8 mouse cellular contexts compared by ENCODE assay signal in genomic region chr3:89315930-89316831, GRCm38 (mm10). TPM values are rescaled to one million over a fixed set of nuclear protein-coding genes. Genes with fewer than 3 reads are reported as not detected.
DNase-seq lines count a peak whose midpoint lies in the region; ATAC-seq lines count a peak whose summit lies in the region.

No protein-coding gene starts in this region.

- no peak overlapping the region for H3K27ac ChIP-seq in heart, embryonic 16.5 days (ENCODE audit: low read length)
- no peak overlapping the region for H3K27ac ChIP-seq in forebrain, embryonic 16.5 days (ENCODE audit: low read length)
- no peak overlapping the region for H3K27ac ChIP-seq in liver, embryonic 11.5 days (ENCODE audit: low read depth, low read length)
- peak overlapping the region; percentile 63 for H3K27ac ChIP-seq in stomach, embryonic 16.5 days (ENCODE audit: low read length)

- H3K4me3 ChIP-seq in heart, embryonic 16.5 days (ENCODE audit: low read length): peak overlapping the region; percentile 49
- H3K4me3 ChIP-seq in forebrain, embryonic 16.5 days (replicated peaks; ENCODE audit: low read length): peak overlapping the region; percentile 28; the same call in 1 of the 2 replicates
- peak overlapping the region; percentile 38 for H3K4me3 ChIP-seq in liver, embryonic 11.5 days (ENCODE audit: low read depth, low read length)
- peak overlapping the region; percentile 42 for H3K4me3 ChIP-seq in stomach, embryonic 16.5 days (replicated peaks; ENCODE audit: low read length)

- peaks cover 45% of the 10 kb centered on the region for H3K4me1 ChIP-seq in heart, embryonic 16.5 days (ENCODE audit: control insufficient read depth, insufficient read depth, low read length)
- peaks cover 59% of the 10 kb centered on the region for H3K4me1 ChIP-seq in forebrain, embryonic 16.5 days (replicated peaks; ENCODE audit: control insufficient read depth, insufficient read depth, low read length)
- peaks cover 27% of the 10 kb centered on the region for H3K4me1 ChIP-seq in liver, embryonic 11.5 days (replicated peaks; ENCODE audit: control insufficient read depth, insufficient read depth, low read length)
- H3K4me1 ChIP-seq in stomach, embryonic 16.5 days (ENCODE audit: control insufficient read depth, insufficient read depth, low read length): peaks cover 49% of the 10 kb centered on the region

- H3K27me3 ChIP-seq in heart, embryonic 16.5 days (ENCODE audit: control insufficient read depth, insufficient read depth, low read length): peaks cover 45% of the 10 kb centered on the region
- peaks cover 19% of the 10 kb centered on the region for H3K27me3 ChIP-seq in forebrain, embryonic 16.5 days (replicated peaks; ENCODE audit: control insufficient read depth, insufficient read depth, low read length)
- peaks cover 54% of the 10 kb centered on the region for H3K27me3 ChIP-seq in liver, embryonic 11.5 days (replicated peaks; ENCODE audit: control insufficient read depth, insufficient read depth, low read length)
- peaks cover 28% of the 10 kb centered on the region for H3K27me3 ChIP-seq in stomach, embryonic 16.5 days (ENCODE audit: control insufficient read depth, insufficient read depth, low read length)

- H3K9ac ChIP-seq in heart, embryonic 16.5 days (ENCODE audit: low read length): peak overlapping the region; percentile 50
- H3K9ac ChIP-seq in forebrain, embryonic 16.5 days (replicated peaks; ENCODE audit: low read depth, low read length): peak overlapping the region; percentile 25
- H3K9ac ChIP-seq in liver, embryonic 11.5 days (ENCODE audit: low read depth, low read length): no peak overlapping the region; the same call in 1 of the 2 replicates
- peak overlapping the region; percentile 70 for H3K9ac ChIP-seq in stomach, embryonic 16.5 days (ENCODE audit: low read length)

- no peaks in the 10 kb centered on the region for H3K9me3 ChIP-seq in heart, embryonic 16.5 days (replicated peaks; ENCODE audit: control insufficient read depth, low read length)
- H3K9me3 ChIP-seq in forebrain, embryonic 16.5 days (ENCODE audit: control insufficient read depth, low read length): no peaks in the 10 kb centered on the region
- H3K9me3 ChIP-seq in liver, embryonic 11.5 days (ENCODE audit: control insufficient read depth, low read length): no peaks in the 10 kb centered on the region
- no peaks in the 10 kb centered on the region for H3K9me3 ChIP-seq in stomach, embryonic 16.5 days (replicated peaks; ENCODE audit: control insufficient read depth, low read length)

- no peak for DNase-seq in heart, adult 8-10 months (ENCODE audit: low spot score)
- peak; percentile 83 for DNase-seq in R1 (ENCODE audit: low read depth, low spot score)
- DNase-seq in liver, embryonic 11.5 days (ENCODE audit: low spot score): no peak
- DNase-seq in adipocyte (ENCODE audit: low spot score): no peak
- no peak for DNase-seq in layer of hippocampus, postnatal 14 days (ENCODE audit: low spot score in 2 of 2)

- 15% methylated on average over 39 of the region's 40 CpGs for WGBS in heart, embryonic 16.5 days
- WGBS in forebrain, embryonic 16.5 days: 6% methylated on average over 40 of the region's 40 CpGs
- WGBS in liver, embryonic 11.5 days: 21% methylated on average over 40 of the region's 40 CpGs
- 8% methylated on average over 40 of the region's 40 CpGs for WGBS in stomach, embryonic 16.5 days

- no peaks in the 10 kb centered on the region for H3K36me3 ChIP-seq in heart, embryonic 16.5 days (ENCODE audit: control insufficient read depth, insufficient read depth)
- H3K36me3 ChIP-seq in forebrain, embryonic 16.5 days (ENCODE audit: control insufficient read depth, insufficient read depth): no peaks in the 10 kb centered on the region; the same call in 1 of the 2 replicates
- no peaks in the 10 kb centered on the region for H3K36me3 ChIP-seq in liver, embryonic 11.5 days (ENCODE audit: control insufficient read depth, insufficient read depth, low read length)
- no peaks in the 10 kb centered on the region for H3K36me3 ChIP-seq in stomach, embryonic 16.5 days (ENCODE audit: control insufficient read depth, insufficient read depth, low read length)

- H3K4me2 ChIP-seq in heart, embryonic 16.5 days (ENCODE audit: low read depth, low read length): peak overlapping the region; percentile 75
- peak overlapping the region; percentile 53 for H3K4me2 ChIP-seq in forebrain, embryonic 16.5 days (ENCODE audit: low read length)
- H3K4me2 ChIP-seq in liver, embryonic 11.5 days: peak overlapping the region; percentile 61
- H3K4me2 ChIP-seq in stomach, embryonic 16.5 days (ENCODE audit: low read depth, low read length): peak overlapping the region; percentile 70

- ATAC-seq in heart, embryonic 16.5 days (replicated peaks; ENCODE audit: extremely low read depth, insufficient read depth, low FRiP score): no peak
- ATAC-seq in forebrain, embryonic 16.5 days: no peak; the same call in 1 of the 2 replicates
- no peak for ATAC-seq in liver, embryonic 11.5 days (replicated peaks; ENCODE audit: low FRiP score)
- ATAC-seq in stomach, embryonic 16.5 days (ENCODE audit: insufficient read depth, low FRiP score): peak; percentile 51; the same call in 1 of the 2 replicates

RNA-seq across cellular contexts. Expression of gene Efna3, which starts 6.6 kb away (rescaled TPM):
- 0.89 and 1.1 TPM in 2 replicates for polyA plus RNA-seq in heart, embryonic 16.5 days (2015; fragmentation: Nextera tagmentation; extraction: Ambion mirVana)
- under 1 TPM in 1 of 4 experiments, not detected in 3; 0.11 TPM for total RNA-seq in heart, adult 8-10 months (2022)
- polyA plus RNA-seq in forebrain, embryonic 16.5 days (2015; fragmentation: Nextera tagmentation; extraction: Ambion mirVana): 55.3 and 55.8 TPM in 2 replicates
- polyA plus RNA-seq in liver, embryonic 11.5 days (2014; fragmentation: Nextera tagmentation; extraction: Ambion mirVana): 2.1 and 3.9 TPM in 2 replicates
- polyA plus RNA-seq in stomach, embryonic 16.5 days (2015; fragmentation: Nextera tagmentation; extraction: Ambion mirVana): 13.0 and 16.0 TPM in 2 replicates
- 10 to 100 TPM; 57.8 to 62.7 TPM for total RNA-seq in layer of hippocampus, postnatal 14 days (2021)

RNA-seq across cellular contexts. Expression of gene Efna4, which starts 21.6 kb away (rescaled TPM):
- polyA plus RNA-seq in heart, embryonic 16.5 days (2015; fragmentation: Nextera tagmentation; extraction: Ambion mirVana): 5.2 and 7.3 TPM in 2 replicates
- under 1 TPM in 3 of 4 experiments, not detected in 1; 0.19 to 0.34 (median 0.27) TPM for total RNA-seq in heart, adult 8-10 months (2022)
- 14.1 and 16.7 TPM in 2 replicates for polyA plus RNA-seq in forebrain, embryonic 16.5 days (2015; fragmentation: Nextera tagmentation; extraction: Ambion mirVana)
- 6.5 and 6.9 TPM in 2 replicates for polyA plus RNA-seq in liver, embryonic 11.5 days (2014; fragmentation: Nextera tagmentation; extraction: Ambion mirVana)
- polyA plus RNA-seq in stomach, embryonic 16.5 days (2015; fragmentation: Nextera tagmentation; extraction: Ambion mirVana): 15.0 and 15.5 TPM in 2 replicates
- 1 to 10 TPM; 1.0 to 1.8 TPM for total RNA-seq in layer of hippocampus, postnatal 14 days (2021)

RNA-seq across cellular contexts. Expression of gene Adam15, which starts 33.6 kb away (rescaled TPM):
- polyA plus RNA-seq in heart, embryonic 16.5 days (2015; fragmentation: Nextera tagmentation; extraction: Ambion mirVana): 61.5 and 73.6 TPM in 2 replicates
- 10 to 100 TPM; 43.3 to 52.5 (median 48.6) TPM for total RNA-seq in heart, adult 8-10 months (2022)
- 40.4 and 55.2 TPM in 2 replicates for polyA plus RNA-seq in forebrain, embryonic 16.5 days (2015; fragmentation: Nextera tagmentation; extraction: Ambion mirVana)
- 19.5 and 23.2 TPM in 2 replicates for polyA plus RNA-seq in liver, embryonic 11.5 days (2014; fragmentation: Nextera tagmentation; extraction: Ambion mirVana)
- 61.1 and 69.5 TPM in 2 replicates for polyA plus RNA-seq in stomach, embryonic 16.5 days (2015; fragmentation: Nextera tagmentation; extraction: Ambion mirVana)
- 100 to 1,000 TPM; 114 to 115 TPM for total RNA-seq in layer of hippocampus, postnatal 14 days (2021)

RNA-seq across cellular contexts. Expression of gene Efna1, which starts 35.2 kb away (rescaled TPM):
- polyA plus RNA-seq in heart, embryonic 16.5 days (2015; fragmentation: Nextera tagmentation; extraction: Ambion mirVana): 34.4 and 45.5 TPM in 2 replicates
- total RNA-seq in heart, adult 8-10 months (2022): 10 to 100 TPM; 28.2 to 36.1 (median 32.6) TPM
- 8.3 and 9.5 TPM in 2 replicates for polyA plus RNA-seq in forebrain, embryonic 16.5 days (2015; fragmentation: Nextera tagmentation; extraction: Ambion mirVana)
- 11.4 and 11.8 TPM in 2 replicates for polyA plus RNA-seq in liver, embryonic 11.5 days (2014; fragmentation: Nextera tagmentation; extraction: Ambion mirVana)
- polyA plus RNA-seq in stomach, embryonic 16.5 days (2015; fragmentation: Nextera tagmentation; extraction: Ambion mirVana): 41.5 and 44.7 TPM in 2 replicates
- 1 to 10 TPM; 6.4 TPM for total RNA-seq in layer of hippocampus, postnatal 14 days (2021)

RNA-seq across cellular contexts. Expression of gene Dcst2, which starts 45.6 kb away (rescaled TPM):
- polyA plus RNA-seq in heart, embryonic 16.5 days (2015; fragmentation: Nextera tagmentation; extraction: Ambion mirVana): not detected in 2 replicates
- total RNA-seq in heart, adult 8-10 months (2022): not detected
- 0.27 TPM in 1 of 2 replicates, not detected in the other for polyA plus RNA-seq in forebrain, embryonic 16.5 days (2015; fragmentation: Nextera tagmentation; extraction: Ambion mirVana)
- polyA plus RNA-seq in liver, embryonic 11.5 days (2014; fragmentation: Nextera tagmentation; extraction: Ambion mirVana): 0.10 TPM in 1 of 2 replicates, not detected in the other
- 0.45 and 0.49 TPM in 2 replicates for polyA plus RNA-seq in stomach, embryonic 16.5 days (2015; fragmentation: Nextera tagmentation; extraction: Ambion mirVana)
- under 1 TPM; 0.41 to 0.76 TPM for total RNA-seq in layer of hippocampus, postnatal 14 days (2021)
